ENCODE assay signal across 13 mouse cellular contexts in genomic region chr14:34289259-34290015, GRCm38 (mm10).
"Had no signal": no experiment of that assay in that cellular context is flagged by ENCODE, and none has a peak within 500 bp of the region (broad histone marks: within the 10 kb centered on the region; RNA-seq: fewer than 3 reads in every experiment).

No protein-coding gene starts in this region.

- H3K9ac ChIP-seq: lung, embryonic 14.5 days; midbrain, embryonic 13.5 days; midbrain, embryonic 15.5 days; neural tube, embryonic 12.5 days had no signal

- H3K9me3 ChIP-seq: midbrain, embryonic 13.5 days; midbrain, embryonic 15.5 days; neural tube, embryonic 12.5 days had no signal

- H3K4me2 ChIP-seq: lung, embryonic 14.5 days; midbrain, embryonic 11.5 days; midbrain, embryonic 13.5 days; midbrain, embryonic 15.5 days; neural tube, embryonic 12.5 days had no signal

- DNase-seq: lung, adult 18-20 months; lung, postnatal 10 days; lung, postnatal 4 days; right cerebral cortex, postnatal 14 days; spleen, adult 18-20 months; thymus, adult 18-20 months; thymus, postnatal 14 days; thymus, postnatal 36 days had no signal

- H3K36me3 ChIP-seq: midbrain, embryonic 13.5 days; midbrain, embryonic 15.5 days; neural tube, embryonic 12.5 days had no signal

- ATAC-seq: midbrain, embryonic 13.5 days; midbrain, embryonic 15.5 days had no signal

- H3K27ac ChIP-seq: midbrain, embryonic 13.5 days; midbrain, embryonic 15.5 days; neural tube, embryonic 12.5 days had no signal

- H3K4me1 ChIP-seq: midbrain, embryonic 13.5 days; midbrain, embryonic 15.5 days; neural tube, embryonic 12.5 days had no signal

- H3K27me3 ChIP-seq: midbrain, embryonic 13.5 days; midbrain, embryonic 15.5 days; neural tube, embryonic 12.5 days had no signal

- H3K4me3 ChIP-seq: midbrain, embryonic 13.5 days; midbrain, embryonic 15.5 days; neural tube, embryonic 12.5 days had no signal
